Comparison of ENCODE assay signal across 8 mouse cellular contexts in genomic region chr4:116017300-116017901, GRCm38 (mm10). TPM values are rescaled to one million over a fixed set of nuclear protein-coding genes. Genes with fewer than 3 reads are reported as not detected.
DNase-seq lines count a peak whose midpoint lies in the region; ATAC-seq and TF ChIP-seq lines count a peak whose summit lies in the region.

No protein-coding gene starts in this region.

- peak overlapping the region; percentile 68 for H3K9ac ChIP-seq in embryonic facial prominence, embryonic 11.5 days (replicated peaks; ENCODE audit: low read length)
- peak overlapping the region; percentile 52; the same call in 1 of the 2 replicates for H3K9ac ChIP-seq in limb, embryonic 15.5 days
- H3K9ac ChIP-seq in midbrain, postnatal 0 days (replicated peaks; ENCODE audit: low read length, poor library complexity, severe bottlenecking), result peak overlapping the region; percentile 87

- peaks cover 10% of the 10 kb centered on the region for H3K4me1 ChIP-seq in erythroblast, embryonic 14.5 days (ENCODE audit: control insufficient read depth)
- no peaks in the 10 kb centered on the region; the same call in 1 of the 2 replicates for H3K4me1 ChIP-seq in embryonic facial prominence, embryonic 11.5 days (ENCODE audit: control insufficient read depth, insufficient read depth, low read length)
- peaks cover 11% of the 10 kb centered on the region for H3K4me1 ChIP-seq in limb, embryonic 15.5 days
- H3K4me1 ChIP-seq in midbrain, postnatal 0 days (ENCODE audit: insufficient read depth, low read length), result peaks cover 4% of the 10 kb centered on the region; the same call in 1 of the 2 replicates

- H3K9me3 ChIP-seq in erythroblast, embryonic 14.5 days (ENCODE audit: control insufficient read depth, low read length), result peaks cover 4% of the 10 kb centered on the region; the same call in 1 of the 2 replicates
- no peaks in the 10 kb centered on the region for H3K9me3 ChIP-seq in embryonic facial prominence, embryonic 11.5 days (replicated peaks; ENCODE audit: control insufficient read depth, low read length)
- no peaks in the 10 kb centered on the region; the same call in 1 of the 2 replicates for H3K9me3 ChIP-seq in limb, embryonic 15.5 days
- H3K9me3 ChIP-seq in midbrain, postnatal 0 days (ENCODE audit: low read length), result no peaks in the 10 kb centered on the region

- TF ChIP-seq CTCF in midbrain, postnatal 0 days (IDR thresholded peaks at IDR 0.05), result peak; percentile 33

- H3K27me3 ChIP-seq in erythroblast, embryonic 14.5 days (ENCODE audit: control insufficient read depth), result peaks cover 56% of the 10 kb centered on the region
- H3K27me3 ChIP-seq in embryonic facial prominence, embryonic 11.5 days (ENCODE audit: control insufficient read depth, insufficient read depth, low read length), result peaks cover 31% of the 10 kb centered on the region
- H3K27me3 ChIP-seq in limb, embryonic 15.5 days, result peaks cover 58% of the 10 kb centered on the region
- H3K27me3 ChIP-seq in midbrain, postnatal 0 days (ENCODE audit: insufficient read depth, low read length), result peaks cover 13% of the 10 kb centered on the region; the same call in 1 of the 2 replicates

- H3K27ac ChIP-seq in embryonic facial prominence, embryonic 11.5 days (replicated peaks; ENCODE audit: low read depth, low read length), result no peak overlapping the region
- H3K27ac ChIP-seq in limb, embryonic 15.5 days, result no peak overlapping the region
- H3K27ac ChIP-seq in midbrain, postnatal 0 days (ENCODE audit: low read depth, low read length), result peak overlapping the region; percentile 69

- H3K4me3 ChIP-seq in erythroblast, embryonic 14.5 days (replicated peaks), result peak overlapping the region; percentile 59
- H3K4me3 ChIP-seq in embryonic facial prominence, embryonic 11.5 days (ENCODE audit: low read depth, low read length), result peak overlapping the region; percentile 58
- peak overlapping the region; percentile 56 for H3K4me3 ChIP-seq in limb, embryonic 15.5 days
- peak overlapping the region; percentile 82 for H3K4me3 ChIP-seq in midbrain, postnatal 0 days (ENCODE audit: low read depth, low read length)

- no peak for ATAC-seq in erythroblast, adult 5-6 weeks (replicated peaks; ENCODE audit: low FRiP score, poor library complexity, severe bottlenecking)
- ATAC-seq in embryonic facial prominence, embryonic 11.5 days (replicated peaks; ENCODE audit: insufficient number of reproducible peaks, low FRiP score, low TSS enrichment, low read depth), result peak; percentile 82
- peak; percentile 70 for ATAC-seq in limb, embryonic 15.5 days (ENCODE audit: insufficient number of reproducible peaks, low FRiP score, low TSS enrichment, low read depth)
- ATAC-seq in midbrain, postnatal 0 days (ENCODE audit: low FRiP score), result peak; percentile 82

- peak overlapping the region; percentile 99 for H3K4me2 ChIP-seq in embryonic facial prominence, embryonic 11.5 days (ENCODE audit: low read depth, low read length)
- H3K4me2 ChIP-seq in limb, embryonic 15.5 days, result peak overlapping the region; percentile 100
- peak overlapping the region; percentile 84 for H3K4me2 ChIP-seq in midbrain, postnatal 0 days (ENCODE audit: low read depth, low read length, poor library complexity, severe bottlenecking)

- H3K36me3 ChIP-seq in erythroblast, embryonic 14.5 days (ENCODE audit: control insufficient read depth), result no peaks in the 10 kb centered on the region
- H3K36me3 ChIP-seq in embryonic facial prominence, embryonic 11.5 days (replicated peaks; ENCODE audit: control insufficient read depth, insufficient read depth, low read depth, low read length), result no peaks in the 10 kb centered on the region
- H3K36me3 ChIP-seq in limb, embryonic 15.5 days, result no peaks in the 10 kb centered on the region
- H3K36me3 ChIP-seq in midbrain, postnatal 0 days (ENCODE audit: insufficient read depth, low read length), result no peaks in the 10 kb centered on the region

- WGBS in embryonic facial prominence, embryonic 11.5 days, result under 1% methylated on average over 60 of the region's 60 CpGs
- under 1% methylated on average over 60 of the region's 60 CpGs for WGBS in limb, embryonic 15.5 days
- 0% methylated on average over 59 of the region's 60 CpGs for WGBS in midbrain, postnatal 0 days

- DNase-seq in embryonic facial prominence, embryonic 11.5 days (ENCODE audit: low spot score), result peak; percentile 82
- DNase-seq in heart, adult 8-10 months (ENCODE audit: low spot score), result peak; percentile 23
- peak; percentile 86 to 87 for DNase-seq in kidney, adult 8-10 months
- DNase-seq in midbrain, postnatal 0 days (ENCODE audit: low spot score), result peak; percentile 79
- peak; percentile 22 to 29 for DNase-seq in spleen, postnatal 14 days (ENCODE audit: low spot score in 2 of 2)

RNA-seq across cellular contexts. Expression of gene Faah, which starts 0.3 kb away (rescaled TPM):
- 0.02 and 0.04 TPM in 2 replicates for polyA plus RNA-seq in erythroblast, embryonic 14.5 days (2012)
- 2.1 TPM in 1 of 2 replicates, not detected in the other for total RNA-seq in erythroblast, adult 5-6 weeks (2015; ENCODE audit: low replicate concordance)
- 1.3 TPM in 1 of 2 replicates, not detected in the other for total RNA-seq in erythroblast, adult 5-6 weeks (2017; ENCODE audit: low replicate concordance)
- 1.4 and 1.8 TPM in 2 replicates for polyA plus RNA-seq in embryonic facial prominence, embryonic 11.5 days (2014; fragmentation: Nextera tagmentation; extraction: Ambion mirVana)
- total RNA-seq in heart, adult 8-10 months (2022), result under 1 TPM in 3 of 4 experiments, not detected in 1; 0.34 to 0.82 (median 0.49) TPM
- polyA plus RNA-seq in limb, embryonic 15.5 days (2015; fragmentation: Nextera tagmentation; extraction: Ambion mirVana), result 3.6 and 5.1 TPM in 2 replicates
- 25.8 and 43.1 TPM in 2 replicates for total RNA-seq in midbrain, postnatal 0 days (2014; rRNA removed)
- polyA plus RNA-seq in midbrain, postnatal 0 days (2015; fragmentation: Nextera tagmentation; extraction: Ambion mirVana), result 30.6 and 31.2 TPM in 2 replicates

RNA-seq across cellular contexts. Expression of gene Nsun4, which starts 36.3 kb away (rescaled TPM):
- 0.01 and 0.06 TPM in 2 replicates for polyA plus RNA-seq in erythroblast, embryonic 14.5 days (2012)
- 2.5 and 2.9 TPM in 2 replicates for total RNA-seq in erythroblast, adult 5-6 weeks (2015; ENCODE audit: low replicate concordance)
- total RNA-seq in erythroblast, adult 5-6 weeks (2017; ENCODE audit: low replicate concordance), result 0.43 and 1.1 TPM in 2 replicates
- 20.5 and 21.3 TPM in 2 replicates for polyA plus RNA-seq in embryonic facial prominence, embryonic 11.5 days (2014; fragmentation: Nextera tagmentation; extraction: Ambion mirVana)
- 10 to 100 TPM; 30.3 to 34.5 (median 32.7) TPM for total RNA-seq in heart, adult 8-10 months (2022)
- 16.1 and 20.4 TPM in 2 replicates for polyA plus RNA-seq in limb, embryonic 15.5 days (2015; fragmentation: Nextera tagmentation; extraction: Ambion mirVana)
- 8.7 and 10.9 TPM in 2 replicates for total RNA-seq in midbrain, postnatal 0 days (2014; rRNA removed)
- 8.7 and 8.9 TPM in 2 replicates for polyA plus RNA-seq in midbrain, postnatal 0 days (2015; fragmentation: Nextera tagmentation; extraction: Ambion mirVana)

RNA-seq across cellular contexts. Expression of gene Uqcrh, which starts 57.5 kb away (rescaled TPM):
- polyA plus RNA-seq in erythroblast, embryonic 14.5 days (2012), result 12.6 and 16.3 TPM in 2 replicates
- 197 and 223 TPM in 2 replicates for total RNA-seq in erythroblast, adult 5-6 weeks (2015; ENCODE audit: low replicate concordance)
- 191 and 235 TPM in 2 replicates for total RNA-seq in erythroblast, adult 5-6 weeks (2017; ENCODE audit: low replicate concordance)
- 445 and 455 TPM in 2 replicates for polyA plus RNA-seq in embryonic facial prominence, embryonic 11.5 days (2014; fragmentation: Nextera tagmentation; extraction: Ambion mirVana)
- 1,000 to 10,000 TPM; 1,639 to 1,931 (median 1,745) TPM for total RNA-seq in heart, adult 8-10 months (2022)
- 456 and 471 TPM in 2 replicates for polyA plus RNA-seq in limb, embryonic 15.5 days (2015; fragmentation: Nextera tagmentation; extraction: Ambion mirVana)
- total RNA-seq in midbrain, postnatal 0 days (2014; rRNA removed), result 247 and 307 TPM in 2 replicates
- polyA plus RNA-seq in midbrain, postnatal 0 days (2015; fragmentation: Nextera tagmentation; extraction: Ambion mirVana), result 429 and 468 TPM in 2 replicates

RNA-seq across cellular contexts. Expression of gene Lrrc41, which starts 57.7 kb away (rescaled TPM):
- polyA plus RNA-seq in erythroblast, embryonic 14.5 days (2012), result 0.56 and 1.2 TPM in 2 replicates
- 3.5 and 9.0 TPM in 2 replicates for total RNA-seq in erythroblast, adult 5-6 weeks (2015; ENCODE audit: low replicate concordance)
- total RNA-seq in erythroblast, adult 5-6 weeks (2017; ENCODE audit: low replicate concordance), result 1.3 and 3.3 TPM in 2 replicates
- 74.8 and 78.4 TPM in 2 replicates for polyA plus RNA-seq in embryonic facial prominence, embryonic 11.5 days (2014; fragmentation: Nextera tagmentation; extraction: Ambion mirVana)
- total RNA-seq in heart, adult 8-10 months (2022), result 10 to 100 TPM; 24.4 to 26.0 (median 25.7) TPM
- polyA plus RNA-seq in limb, embryonic 15.5 days (2015; fragmentation: Nextera tagmentation; extraction: Ambion mirVana), result 78.4 and 81.8 TPM in 2 replicates
- 103 and 129 TPM in 2 replicates for total RNA-seq in midbrain, postnatal 0 days (2014; rRNA removed)
- 70.0 and 71.6 TPM in 2 replicates for polyA plus RNA-seq in midbrain, postnatal 0 days (2015; fragmentation: Nextera tagmentation; extraction: Ambion mirVana)

Comparison
In these comparisons a context has a peak if more than half of its experiments do, and no peak if none do; other contexts are left out.
1. DNase-seq: peak in every context shown above with its lines; median percentile 86 in kidney, adult 8-10 months; 82 in embryonic facial prominence, embryonic 11.5 days; 79 in midbrain, postnatal 0 days; 26 in spleen, postnatal 14 days; 23 in heart, adult 8-10 months.
2. RNA of gene Uqcrh, which starts 57.5 kb away (polyA plus RNA-seq): 456 to 471 TPM in limb, embryonic 15.5 days, 445 to 455 TPM in embryonic facial prominence, embryonic 11.5 days and 429 to 468 TPM in midbrain, postnatal 0 days; 12.6 to 16.3 TPM in erythroblast, embryonic 14.5 days; every median in the first group is over 10 times any median in the second.
3. Peak in every context shown above with its lines, with median percentiles within 50 percentile points of each other: H3K4me3 ChIP-seq, H3K4me2 ChIP-seq and H3K9ac ChIP-seq.